8 mouse cellular contexts compared by ENCODE assay signal in the genomic region with DNA sequence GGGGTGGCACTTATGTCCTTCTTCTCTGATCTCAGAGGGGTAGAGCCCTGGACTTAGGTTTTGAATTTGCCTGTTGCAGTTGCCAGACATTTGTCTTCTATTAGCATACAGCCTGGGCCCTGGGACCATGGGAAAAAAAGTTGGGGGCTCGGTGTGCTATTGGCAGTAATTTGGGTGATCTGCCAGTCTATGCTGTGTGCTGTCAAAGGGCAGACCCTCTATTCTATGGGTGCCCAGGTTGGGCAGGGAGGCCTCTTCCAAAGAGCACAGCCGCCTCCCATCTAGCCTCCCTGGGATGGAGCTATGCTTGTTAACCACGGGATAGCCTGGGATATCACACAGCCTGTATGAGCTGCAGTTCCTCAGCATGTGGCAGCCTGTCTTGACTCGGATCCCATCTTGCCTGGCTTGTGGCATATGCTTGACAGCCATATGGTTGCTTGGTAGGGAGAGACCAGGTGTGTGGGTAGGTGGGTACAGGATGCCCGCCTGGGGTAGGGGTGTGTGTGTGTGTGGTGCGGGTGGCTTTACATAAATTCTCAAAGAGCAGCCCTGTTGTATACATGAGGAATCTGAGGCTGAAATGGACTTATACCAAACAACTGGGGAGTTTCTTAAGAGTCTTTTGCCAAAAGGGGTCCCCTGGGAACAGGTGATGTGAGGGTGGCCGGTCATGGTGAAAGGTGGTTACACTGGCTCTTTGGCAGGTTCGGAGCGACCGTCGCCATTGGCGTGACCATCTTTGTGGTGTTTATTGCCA. TPM values are rescaled to one million over a fixed set of nuclear protein-coding genes. Genes with fewer than 3 reads are reported as not detected.
DNase-seq lines count a peak whose midpoint lies in the region; ATAC-seq and TF ChIP-seq lines count a peak whose summit lies in the region.

No protein-coding gene starts in this region.

- WGBS in kidney, postnatal 0 days: 90% methylated on average over 12 of the region's 12 CpGs
- WGBS in hindbrain, embryonic 11.5 days: 89% methylated on average over 12 of the region's 12 CpGs
- 88% methylated on average over 12 of the region's 12 CpGs for WGBS in midbrain, embryonic 13.5 days

- TF ChIP-seq CTCF in kidney, postnatal 0 days (IDR thresholded peaks at IDR 0.05; ENCODE audit: low read depth): no peak

- ATAC-seq in kidney, postnatal 0 days (replicated peaks; ENCODE audit: low FRiP score, low read depth): no peak
- ATAC-seq in hindbrain, embryonic 11.5 days (ENCODE audit: low FRiP score): no peak
- no peak for ATAC-seq in midbrain, embryonic 13.5 days

- peak overlapping the region; percentile 55 for H3K4me2 ChIP-seq in kidney, postnatal 0 days (ENCODE audit: low read length)
- H3K4me2 ChIP-seq in hindbrain, embryonic 11.5 days (replicated peaks; ENCODE audit: low read depth, low read length): peak overlapping the region; percentile 1; the same call in 1 of the 2 replicates
- peak overlapping the region; percentile 50 for H3K4me2 ChIP-seq in midbrain, embryonic 13.5 days (replicated peaks)

- peaks cover 23% of the 10 kb centered on the region for H3K36me3 ChIP-seq in kidney, postnatal 0 days (ENCODE audit: insufficient read depth, low read length)
- H3K36me3 ChIP-seq in hindbrain, embryonic 11.5 days (ENCODE audit: control insufficient read depth, insufficient read depth, low read length): peaks cover 8% of the 10 kb centered on the region; the same call in 1 of the 2 replicates
- H3K36me3 ChIP-seq in midbrain, embryonic 13.5 days: peaks cover 36% of the 10 kb centered on the region

- H3K9ac ChIP-seq in kidney, postnatal 0 days (ENCODE audit: low read depth, low read length): peak overlapping the region; percentile 55
- no peak overlapping the region for H3K9ac ChIP-seq in hindbrain, embryonic 11.5 days (ENCODE audit: low read depth, low read length)
- H3K9ac ChIP-seq in midbrain, embryonic 13.5 days (replicated peaks): peak overlapping the region; percentile 55

- no peaks in the 10 kb centered on the region for H3K27me3 ChIP-seq in kidney, postnatal 0 days (ENCODE audit: insufficient read depth, low read length)
- H3K27me3 ChIP-seq in hindbrain, embryonic 11.5 days (ENCODE audit: control insufficient read depth, insufficient read depth, low read length): no peaks in the 10 kb centered on the region
- no peaks in the 10 kb centered on the region for H3K27me3 ChIP-seq in midbrain, embryonic 13.5 days

- H3K4me1 ChIP-seq in kidney, postnatal 0 days (replicated peaks; ENCODE audit: insufficient read depth, low read length): peaks cover 20% of the 10 kb centered on the region; the same call in 1 of the 2 replicates
- no peaks in the 10 kb centered on the region; the same call in 1 of the 2 replicates for H3K4me1 ChIP-seq in brown adipose tissue, adult 24 weeks (ENCODE audit: control insufficient read depth, insufficient read depth, insufficient read length, low read length)
- peaks cover 2% of the 10 kb centered on the region; the same call in 1 of the 2 replicates for H3K4me1 ChIP-seq in hindbrain, embryonic 11.5 days (replicated peaks; ENCODE audit: control insufficient read depth, insufficient read depth, low read length)
- peaks cover 25% of the 10 kb centered on the region for H3K4me1 ChIP-seq in midbrain, embryonic 13.5 days (replicated peaks)

- peak overlapping the region; percentile 78 for H3K27ac ChIP-seq in kidney, postnatal 0 days
- H3K27ac ChIP-seq in brown adipose tissue, adult 24 weeks (replicated peaks; ENCODE audit: low read depth, low read length): peak overlapping the region; percentile 48
- H3K27ac ChIP-seq in hindbrain, embryonic 11.5 days (ENCODE audit: low read depth, low read length): no peak overlapping the region
- H3K27ac ChIP-seq in midbrain, embryonic 13.5 days: peak overlapping the region; percentile 30; the same call in 1 of the 2 replicates

- peak overlapping the region; percentile 24 for H3K4me3 ChIP-seq in kidney, postnatal 0 days (replicated peaks; ENCODE audit: low read depth, low read length)
- H3K4me3 ChIP-seq in brown adipose tissue, adult 24 weeks (ENCODE audit: insufficient read depth, low read depth, low read length): peak overlapping the region; percentile 53
- H3K4me3 ChIP-seq in hindbrain, embryonic 11.5 days (ENCODE audit: low read depth, low read length): no peak overlapping the region; the same call in 1 of the 2 replicates
- peak overlapping the region; percentile 34 for H3K4me3 ChIP-seq in midbrain, embryonic 13.5 days (replicated peaks)

- no peak for DNase-seq in kidney, postnatal 0 days (ENCODE audit: low spot score)
- no peak for DNase-seq in kidney, adult 18-20 months
- DNase-seq in hindbrain, embryonic 11.5 days (ENCODE audit: low spot score): no peak
- DNase-seq in adrenal gland, postnatal 4 days (ENCODE audit: low spot score in 2 of 2): no peak
- no peak for DNase-seq in layer of hippocampus, postnatal 10 days (ENCODE audit: low spot score in 2 of 2)
- DNase-seq in thymus, postnatal 25 days: no peak

- no peaks in the 10 kb centered on the region for H3K9me3 ChIP-seq in kidney, postnatal 0 days (replicated peaks; ENCODE audit: low read length)
- H3K9me3 ChIP-seq in hindbrain, embryonic 11.5 days (ENCODE audit: control insufficient read depth, low read length): no peaks in the 10 kb centered on the region
- no peaks in the 10 kb centered on the region for H3K9me3 ChIP-seq in midbrain, embryonic 13.5 days

RNA-seq across cellular contexts. Expression of a gene that starts 4.1 kb away (rescaled TPM):
- 14.3 and 15.2 TPM in 2 replicates for polyA plus RNA-seq in kidney, postnatal 0 days (2015; fragmentation: Nextera tagmentation; extraction: Ambion mirVana)
- 6.6 and 16.6 TPM in 2 replicates for polyA plus RNA-seq in brown adipose tissue, adult 24 weeks (2012; ENCODE audit: insufficient read depth, insufficient read length, missing spikeins)
- 7.5 and 9.7 TPM in 2 replicates for polyA plus RNA-seq in hindbrain, embryonic 11.5 days (2014; fragmentation: Nextera tagmentation; extraction: Ambion mirVana)
- 13.6 and 14.5 TPM in 2 replicates for polyA plus RNA-seq in midbrain, embryonic 13.5 days (2015; fragmentation: Nextera tagmentation; extraction: Ambion mirVana)
- 10 to 100 TPM; 21.6 to 23.6 TPM for total RNA-seq in adrenal gland, postnatal 4 days (2021)
- 10 to 100 TPM; 11.9 to 13.2 TPM for total RNA-seq in layer of hippocampus, postnatal 10 days (2021)

RNA-seq across cellular contexts. Expression of a gene that starts 17.1 kb away (rescaled TPM):
- polyA plus RNA-seq in kidney, postnatal 0 days (2015; fragmentation: Nextera tagmentation; extraction: Ambion mirVana): 122 and 123 TPM in 2 replicates
- polyA plus RNA-seq in brown adipose tissue, adult 24 weeks (2012; ENCODE audit: insufficient read depth, insufficient read length, missing spikeins): 30.4 and 48.6 TPM in 2 replicates
- polyA plus RNA-seq in hindbrain, embryonic 11.5 days (2014; fragmentation: Nextera tagmentation; extraction: Ambion mirVana): 33.4 and 34.1 TPM in 2 replicates
- 43.7 and 44.3 TPM in 2 replicates for polyA plus RNA-seq in midbrain, embryonic 13.5 days (2015; fragmentation: Nextera tagmentation; extraction: Ambion mirVana)
- total RNA-seq in adrenal gland, postnatal 4 days (2021): 100 to 1,000 TPM; 113 to 115 TPM
- total RNA-seq in layer of hippocampus, postnatal 10 days (2021): 10 to 100 TPM; 37.7 to 47.2 TPM

RNA-seq across cellular contexts. Expression of a gene that starts 18.5 kb away (rescaled TPM):
- 18.8 and 20.9 TPM in 2 replicates for polyA plus RNA-seq in kidney, postnatal 0 days (2015; fragmentation: Nextera tagmentation; extraction: Ambion mirVana)
- polyA plus RNA-seq in brown adipose tissue, adult 24 weeks (2012; ENCODE audit: insufficient read depth, insufficient read length, missing spikeins): 3.6 and 4.8 TPM in 2 replicates
- 26.0 TPM in 2 replicates for polyA plus RNA-seq in hindbrain, embryonic 11.5 days (2014; fragmentation: Nextera tagmentation; extraction: Ambion mirVana)
- 31.0 and 31.7 TPM in 2 replicates for polyA plus RNA-seq in midbrain, embryonic 13.5 days (2015; fragmentation: Nextera tagmentation; extraction: Ambion mirVana)
- total RNA-seq in adrenal gland, postnatal 4 days (2021): 10 to 100 TPM; 20.7 to 21.3 TPM
- total RNA-seq in layer of hippocampus, postnatal 10 days (2021): 10 to 100 TPM; 28.5 to 29.9 TPM

RNA-seq across cellular contexts. Expression of a gene that starts 26.8 kb away (rescaled TPM):
- polyA plus RNA-seq in kidney, postnatal 0 days (2015; fragmentation: Nextera tagmentation; extraction: Ambion mirVana): 12.9 and 13.8 TPM in 2 replicates
- polyA plus RNA-seq in brown adipose tissue, adult 24 weeks (2012; ENCODE audit: insufficient read depth, insufficient read length, missing spikeins): 10.8 and 14.4 TPM in 2 replicates
- polyA plus RNA-seq in hindbrain, embryonic 11.5 days (2014; fragmentation: Nextera tagmentation; extraction: Ambion mirVana): 11.0 and 12.3 TPM in 2 replicates
- polyA plus RNA-seq in midbrain, embryonic 13.5 days (2015; fragmentation: Nextera tagmentation; extraction: Ambion mirVana): 12.8 and 14.6 TPM in 2 replicates
- total RNA-seq in adrenal gland, postnatal 4 days (2021): 10 to 100 TPM; 17.3 to 18.5 TPM
- total RNA-seq in layer of hippocampus, postnatal 10 days (2021): 1 to 10 TPM; 6.1 to 7.3 TPM

RNA-seq across cellular contexts. Expression of a gene that starts 26.9 kb away (rescaled TPM):
- 635 and 680 TPM in 2 replicates for polyA plus RNA-seq in kidney, postnatal 0 days (2015; fragmentation: Nextera tagmentation; extraction: Ambion mirVana)
- 232 and 572 TPM in 2 replicates for polyA plus RNA-seq in brown adipose tissue, adult 24 weeks (2012; ENCODE audit: insufficient read depth, insufficient read length, missing spikeins)
- 756 and 774 TPM in 2 replicates for polyA plus RNA-seq in hindbrain, embryonic 11.5 days (2014; fragmentation: Nextera tagmentation; extraction: Ambion mirVana)
- 724 and 757 TPM in 2 replicates for polyA plus RNA-seq in midbrain, embryonic 13.5 days (2015; fragmentation: Nextera tagmentation; extraction: Ambion mirVana)
- 100 to 1,000 TPM; 375 to 399 TPM for total RNA-seq in adrenal gland, postnatal 4 days (2021)
- 100 to 1,000 TPM; 331 to 333 TPM for total RNA-seq in layer of hippocampus, postnatal 10 days (2021)

Comparison
In these comparisons a context has a peak if more than half of its experiments do, and no peak if none do; other contexts are left out.
1. H3K4me2 ChIP-seq: peak in every context shown above with its lines; median percentile 55 in kidney, postnatal 0 days; 50 in midbrain, embryonic 13.5 days; 1 in hindbrain, embryonic 11.5 days.